Mouse (Mus musculus): Measurements from ENCODE around the gene Aagab.

Gene Aagab

DNA sequence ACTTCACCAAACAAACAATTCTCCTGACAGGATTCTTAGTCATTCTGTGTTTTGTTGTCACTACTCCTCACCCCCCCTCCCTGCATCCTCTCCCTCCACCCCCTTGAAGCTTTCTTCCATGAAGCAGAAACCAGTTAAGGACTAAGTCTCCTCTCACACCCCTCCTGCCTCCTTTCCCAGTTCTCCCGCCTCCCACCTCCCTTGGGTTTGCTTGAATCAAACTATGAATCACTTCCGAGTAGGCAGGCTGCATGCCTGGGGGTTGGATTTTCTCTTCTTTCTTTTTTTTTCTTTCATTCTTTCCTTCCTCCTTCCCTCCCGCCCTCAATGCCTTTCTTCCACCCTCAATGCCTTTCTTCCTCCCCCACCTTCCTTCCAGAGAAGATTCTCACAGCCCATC, 75.2 kb downstream of the Aagab start:
- Histone ChIP-seq H3K4me3 (replicated peaks; ENCODE audit: low read length) (no peak overlapping the region), H3K9me3 (ENCODE audit: low read length) (no peaks in the 10 kb centered on the region), H3K4me1 (replicated peaks; ENCODE audit: low read depth, low read length) (no peaks in the 10 kb centered on the region), H3K36me3 (ENCODE audit: insufficient read depth, low read length) (no peaks in the 10 kb centered on the region), H3K27me3 (ENCODE audit: insufficient read depth, low read length) (no peaks in the 10 kb centered on the region)
- TF ChIP-seq CTCF (conservative IDR thresholded peaks at IDR 0.05; ENCODE audit: low read length), result no peak
- no peak for TF ChIP-seq NANOG (IDR thresholded peaks at IDR 0.05; ENCODE audit: borderline replicate concordance, low read length)
- TF ChIP-seq POU5F1 (IDR thresholded peaks at IDR 0.05; ENCODE audit: borderline replicate concordance, low read length), result no peak

DNA sequence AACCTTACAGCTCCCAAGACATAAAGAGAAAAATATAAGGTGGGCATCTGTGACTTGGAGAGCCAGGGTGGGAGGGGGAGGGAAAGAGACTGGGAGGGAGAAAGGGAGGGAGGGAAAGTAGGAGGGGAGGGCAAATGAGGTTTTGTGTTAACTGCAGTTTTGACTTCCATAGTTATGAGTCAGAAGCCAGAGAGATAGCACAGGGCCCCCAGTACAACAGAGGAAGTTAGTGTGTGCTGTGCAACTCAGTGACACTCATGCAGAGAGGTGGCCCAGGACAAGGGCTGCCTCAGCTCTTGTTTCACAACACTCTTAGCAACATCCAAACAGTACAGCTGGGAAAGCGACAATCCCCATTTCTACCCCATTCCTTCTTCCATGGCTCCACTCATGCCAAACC, 75.6 kb downstream of the Aagab start:
- no peaks in the 10 kb centered on the region for H3K36me3 ChIP-seq (ENCODE audit: insufficient read depth, low read length)
- H3K27me3 ChIP-seq (ENCODE audit: insufficient read depth, low read length), result no peaks in the 10 kb centered on the region
- H3K4me1 ChIP-seq (replicated peaks; ENCODE audit: low read depth, low read length), result no peaks in the 10 kb centered on the region
- no peak overlapping the region for H3K4me3 ChIP-seq (replicated peaks; ENCODE audit: low read length)
- H3K9me3 ChIP-seq (ENCODE audit: low read length), result no peaks in the 10 kb centered on the region
- TF ChIP-seq CTCF (conservative IDR thresholded peaks at IDR 0.05; ENCODE audit: low read length), result no peak
- no peak for TF ChIP-seq NANOG (IDR thresholded peaks at IDR 0.05; ENCODE audit: borderline replicate concordance, low read length)
- no peak for TF ChIP-seq POU5F1 (IDR thresholded peaks at IDR 0.05; ENCODE audit: borderline replicate concordance, low read length)

- TF ChIP-seq CTCF (conservative IDR thresholded peaks at IDR 0.05; ENCODE audit: low read length) (no peak), POU5F1 (IDR thresholded peaks at IDR 0.05; ENCODE audit: borderline replicate concordance, low read length) (no peak), NANOG (IDR thresholded peaks at IDR 0.05; ENCODE audit: borderline replicate concordance, low read length) (no peak)
- Histone ChIP-seq H3K4me3 (replicated peaks; ENCODE audit: low read length) (no peak overlapping the region), H3K4me1 (replicated peaks; ENCODE audit: low read depth, low read length) (peaks cover 3% of the 10 kb centered on the region; the same call in 1 of the 2 replicates), H3K36me3 (ENCODE audit: insufficient read depth, low read length) (no peaks in the 10 kb centered on the region), H3K9me3 (ENCODE audit: low read length) (peaks cover 5% of the 10 kb centered on the region; the same call in 1 of the 2 replicates), H3K27me3 (ENCODE audit: insufficient read depth, low read length) (no peaks in the 10 kb centered on the region)
Measured at GRCm38 (mm10) chr9:63682301-63682700, 79.8 kb downstream of the Aagab start.

DNA sequence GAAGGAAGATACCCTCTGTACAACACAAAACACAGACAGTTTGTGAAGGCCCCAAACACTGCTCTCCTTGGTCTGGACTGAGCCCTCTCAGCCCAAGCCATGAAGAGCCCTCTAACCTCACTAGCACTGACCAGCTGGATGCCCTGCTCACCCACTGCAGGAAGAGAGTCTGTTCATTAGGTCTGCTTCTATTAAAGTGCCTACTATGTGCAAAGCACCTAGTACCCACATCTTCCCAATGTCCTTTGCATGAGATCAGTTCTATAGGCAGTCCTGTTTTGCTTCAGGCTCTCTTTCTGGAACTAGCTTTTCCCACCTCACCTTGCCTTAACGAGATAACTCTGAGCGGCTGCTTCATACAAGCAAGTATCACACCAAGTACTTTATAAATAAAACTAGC, 80.5 kb downstream of the Aagab start:
- H3K36me3 ChIP-seq (ENCODE audit: insufficient read depth, low read length), result no peaks in the 10 kb centered on the region
- TF ChIP-seq POU5F1 (IDR thresholded peaks at IDR 0.05; ENCODE audit: borderline replicate concordance, low read length) (no peak), CTCF (conservative IDR thresholded peaks at IDR 0.05; ENCODE audit: low read length) (no peak), NANOG (IDR thresholded peaks at IDR 0.05; ENCODE audit: borderline replicate concordance, low read length) (no peak)
- no peak overlapping the region for H3K4me3 ChIP-seq (replicated peaks; ENCODE audit: low read length)
- no peaks in the 10 kb centered on the region for H3K27me3 ChIP-seq (ENCODE audit: insufficient read depth, low read length)
- H3K4me1 ChIP-seq (replicated peaks; ENCODE audit: low read depth, low read length), result peaks cover 3% of the 10 kb centered on the region; the same call in 1 of the 2 replicates
- H3K9me3 ChIP-seq (ENCODE audit: low read length), result peaks cover 5% of the 10 kb centered on the region; the same call in 1 of the 2 replicates

DNA sequence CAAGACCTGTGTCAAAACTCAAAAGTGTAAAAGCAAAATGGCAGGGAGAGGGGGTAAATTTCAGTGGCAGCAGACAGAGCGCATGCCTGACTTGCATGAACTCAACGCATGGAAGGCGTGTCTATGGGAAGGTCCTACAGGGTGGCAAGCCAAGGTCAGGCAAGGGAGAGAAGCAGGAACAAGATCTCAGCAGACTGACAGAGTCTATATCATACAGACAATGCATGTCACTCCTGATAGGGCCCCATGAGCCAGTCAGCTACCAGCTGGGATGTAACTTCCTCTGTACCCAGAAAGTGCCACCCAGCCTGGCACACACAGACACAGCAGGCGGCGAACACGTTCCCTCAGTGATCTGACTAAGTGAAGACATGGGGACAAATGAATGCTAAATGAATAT, 81.8 kb downstream of the Aagab start:
- Histone ChIP-seq H3K4me3 (replicated peaks; ENCODE audit: low read length) (no peak overlapping the region), H3K9me3 (ENCODE audit: low read length) (peaks cover 5% of the 10 kb centered on the region; the same call in 1 of the 2 replicates), H3K27me3 (ENCODE audit: insufficient read depth, low read length) (no peaks in the 10 kb centered on the region), H3K4me1 (replicated peaks; ENCODE audit: low read depth, low read length) (peaks cover 3% of the 10 kb centered on the region; the same call in 1 of the 2 replicates), H3K36me3 (ENCODE audit: insufficient read depth, low read length) (no peaks in the 10 kb centered on the region)
- no peak for TF ChIP-seq NANOG (IDR thresholded peaks at IDR 0.05; ENCODE audit: borderline replicate concordance, low read length)
- TF ChIP-seq CTCF (conservative IDR thresholded peaks at IDR 0.05; ENCODE audit: low read length), result no peak
- no peak for TF ChIP-seq POU5F1 (IDR thresholded peaks at IDR 0.05; ENCODE audit: borderline replicate concordance, low read length)

DNA sequence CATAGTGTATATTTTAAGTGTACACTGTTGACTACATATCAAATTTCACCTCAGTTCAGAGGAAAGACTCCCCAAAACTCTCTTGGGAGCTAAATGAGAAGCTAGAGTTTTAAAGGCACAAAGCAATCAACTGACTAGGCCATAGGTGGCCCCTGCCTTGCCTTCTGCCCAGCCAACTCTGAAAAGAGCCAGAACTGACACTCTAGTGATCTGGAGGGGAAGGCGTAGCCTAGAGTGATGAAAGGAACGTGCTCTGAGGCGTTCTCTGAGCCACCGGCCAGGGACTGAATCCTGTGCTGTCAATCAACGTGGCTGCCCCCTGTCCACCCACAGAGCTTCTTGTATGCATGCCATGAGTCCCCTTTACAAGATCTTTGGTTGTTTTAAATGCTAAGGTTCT, 82.9 kb downstream of the Aagab start:
- Histone ChIP-seq H3K4me1 (replicated peaks; ENCODE audit: low read depth, low read length) (peaks cover 3% of the 10 kb centered on the region; the same call in 1 of the 2 replicates), H3K36me3 (ENCODE audit: insufficient read depth, low read length) (no peaks in the 10 kb centered on the region), H3K9me3 (ENCODE audit: low read length) (peaks cover 8% of the 10 kb centered on the region; the same call in 1 of the 2 replicates), H3K27me3 (ENCODE audit: insufficient read depth, low read length) (no peaks in the 10 kb centered on the region), H3K4me3 (replicated peaks; ENCODE audit: low read length) (no peak overlapping the region)
- TF ChIP-seq POU5F1 (IDR thresholded peaks at IDR 0.05; ENCODE audit: borderline replicate concordance, low read length), result no peak
- no peak for TF ChIP-seq CTCF (conservative IDR thresholded peaks at IDR 0.05; ENCODE audit: low read length)
- no peak for TF ChIP-seq NANOG (IDR thresholded peaks at IDR 0.05; ENCODE audit: borderline replicate concordance, low read length)

- Histone ChIP-seq H3K9me3 (ENCODE audit: low read length) (peaks cover 12% of the 10 kb centered on the region; the same call in 1 of the 2 replicates), H3K27me3 (ENCODE audit: insufficient read depth, low read length) (no peaks in the 10 kb centered on the region), H3K36me3 (ENCODE audit: insufficient read depth, low read length) (no peaks in the 10 kb centered on the region), H3K4me3 (replicated peaks; ENCODE audit: low read length) (no peak overlapping the region), H3K4me1 (replicated peaks; ENCODE audit: low read depth, low read length) (peaks cover 3% of the 10 kb centered on the region; the same call in 1 of the 2 replicates)
- TF ChIP-seq NANOG (IDR thresholded peaks at IDR 0.05; ENCODE audit: borderline replicate concordance, low read length) (no peak), POU5F1 (IDR thresholded peaks at IDR 0.05; ENCODE audit: borderline replicate concordance, low read length) (no peak)
Measured at GRCm38 (mm10) chr9:63687413-63688015, 85.1 kb downstream of the Aagab start.

DNA sequence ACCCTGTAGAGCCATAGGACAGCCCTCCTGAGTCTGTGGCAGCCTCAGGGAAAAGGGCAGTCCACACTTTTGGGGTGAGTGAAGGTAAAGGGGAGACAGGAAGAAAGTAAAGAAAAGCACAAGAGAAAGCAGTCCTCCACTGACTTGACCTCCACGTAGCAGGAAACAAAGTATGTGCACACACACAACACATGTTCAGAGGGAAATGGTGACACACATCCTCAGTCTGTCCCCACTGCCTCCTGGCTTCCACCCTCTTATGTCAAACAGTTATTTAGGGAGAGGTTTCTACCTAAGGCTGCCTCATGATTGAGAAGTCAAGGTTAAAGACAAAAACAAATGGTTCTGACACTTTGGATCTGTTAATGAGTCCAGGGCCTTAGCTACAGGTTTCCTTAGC, 88.1 kb downstream of the Aagab start:
- Histone ChIP-seq H3K36me3 (ENCODE audit: insufficient read depth, low read length) (no peaks in the 10 kb centered on the region), H3K4me1 (replicated peaks; ENCODE audit: low read depth, low read length) (peaks cover 3% of the 10 kb centered on the region; the same call in 1 of the 2 replicates), H3K4me3 (replicated peaks; ENCODE audit: low read length) (no peak overlapping the region), H3K27me3 (ENCODE audit: insufficient read depth, low read length) (no peaks in the 10 kb centered on the region), H3K9me3 (ENCODE audit: low read length) (peaks cover 7% of the 10 kb centered on the region; the same call in 1 of the 2 replicates)
- TF ChIP-seq POU5F1 (IDR thresholded peaks at IDR 0.05; ENCODE audit: borderline replicate concordance, low read length) (no peak), NANOG (IDR thresholded peaks at IDR 0.05; ENCODE audit: borderline replicate concordance, low read length) (no peak), CTCF (conservative IDR thresholded peaks at IDR 0.05; ENCODE audit: low read length) (no peak)

GRCm38 (mm10) chr9:63691960-63692359, 89.5 kb downstream of the Aagab start:
- no peak overlapping the region for H3K4me3 ChIP-seq (replicated peaks; ENCODE audit: low read length)
- no peaks in the 10 kb centered on the region for H3K36me3 ChIP-seq (ENCODE audit: insufficient read depth, low read length)
- no peaks in the 10 kb centered on the region for H3K27me3 ChIP-seq (ENCODE audit: insufficient read depth, low read length)
- H3K4me1 ChIP-seq (replicated peaks; ENCODE audit: low read depth, low read length), result peaks cover 10% of the 10 kb centered on the region
- TF ChIP-seq NANOG (IDR thresholded peaks at IDR 0.05; ENCODE audit: borderline replicate concordance, low read length), result no peak
- no peak for TF ChIP-seq POU5F1 (IDR thresholded peaks at IDR 0.05; ENCODE audit: borderline replicate concordance, low read length)
- TF ChIP-seq CTCF (conservative IDR thresholded peaks at IDR 0.05; ENCODE audit: low read length), result no peak
- H3K9me3 ChIP-seq (ENCODE audit: low read length), result peaks cover 7% of the 10 kb centered on the region; the same call in 1 of the 2 replicates

Data from E14TG2a.4 (cell line).